Mouse (Mus musculus) G1E (cell line): ENCODE data around the gene Fam155a.

Source experiments
- CTCF ChIP-seq: IDR thresholded peaks from 2 replicates; pipeline ENCODE4 v1.5.1; 2012; ENCODE audit warnings: low read depth, low read length, inconsistent platforms, mixed read lengths
- GATA1 ChIP-seq: IDR thresholded peaks from 2 replicates; pipeline ENCODE4 v1.6.1; 2012; ENCODE audit warnings: borderline replicate concordance, low read length, inconsistent platforms, mixed read lengths
- POLR2AphosphoS5 ChIP-seq: IDR thresholded peaks from 2 replicates; pipeline ENCODE4 v1.6.1; 2012; ENCODE audit warnings: low read depth, low read length, inconsistent platforms; ENCODE audit not compliant: insufficient replicate concordance
- TAL1 ChIP-seq: conservative IDR thresholded peaks from 2 replicates; pipeline ENCODE4 v1.6.1; 2012; ENCODE audit warnings: low read depth, low read length, inconsistent platforms, mixed read lengths

GRCm38 (mm10) chr8:9772519-9772840, 1.5 kb upstream of the Fam155a start:
- TF ChIP-seq GATA1 (no peak), CTCF (no peak), TAL1 (no peak), POLR2AphosphoS5 (no peak)
